Mouse (Mus musculus): ENCODE data around the gene Zfp609.

Gene Zfp609

DNA sequence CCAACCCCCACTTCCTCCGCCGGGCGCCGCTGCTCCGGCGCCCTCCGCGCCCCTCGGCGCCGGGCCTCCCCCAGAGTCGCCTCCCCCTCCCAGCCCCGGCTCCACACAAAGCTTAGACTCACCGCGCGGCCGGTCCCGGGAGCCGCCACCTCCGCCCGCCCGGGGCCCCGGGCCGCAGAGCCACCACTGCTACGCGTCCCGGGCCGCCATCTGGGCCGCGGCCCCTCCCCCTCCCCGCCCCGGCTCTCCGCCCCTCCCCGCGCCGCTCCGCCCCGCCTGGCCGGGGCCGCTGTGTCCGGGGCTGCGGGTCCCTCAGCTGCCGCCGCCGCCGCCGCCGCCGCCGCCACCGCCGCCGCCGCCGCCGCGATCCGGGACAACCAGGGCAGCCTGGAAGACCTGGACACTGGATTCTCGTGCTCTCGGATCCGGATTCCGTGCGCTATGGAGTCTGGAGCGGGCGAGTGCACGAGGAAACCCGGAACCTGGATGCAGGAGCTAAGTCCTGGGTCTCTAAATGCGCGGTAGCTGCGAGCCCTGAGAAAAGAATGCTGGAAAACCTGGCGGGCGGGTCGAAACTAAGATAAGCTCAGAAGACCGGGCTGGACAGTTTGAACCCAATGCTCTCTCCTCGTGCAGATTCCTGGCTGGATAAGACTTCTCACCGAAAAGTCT is at the start of gene Zfp609:
Gene Zfp609, minus strand, starts transcription at position 221 of the 672 bp plus-strand sequence.
- DNase-seq: peak; percentile 92

- peak; percentile 44 for DNase-seq
Observed at GRCm38 (mm10) chr9:65859656-65860055, 32.3 kb upstream of the Zfp609 start.

- DNase-seq: no peak
Observed at GRCm38 (mm10) chr9:65850203-65850602, 22.8 kb upstream of the Zfp609 start.

- no peak for DNase-seq
Observed at GRCm38 (mm10) chr9:65848154-65848553, 20.8 kb upstream of the Zfp609 start.

DNA sequence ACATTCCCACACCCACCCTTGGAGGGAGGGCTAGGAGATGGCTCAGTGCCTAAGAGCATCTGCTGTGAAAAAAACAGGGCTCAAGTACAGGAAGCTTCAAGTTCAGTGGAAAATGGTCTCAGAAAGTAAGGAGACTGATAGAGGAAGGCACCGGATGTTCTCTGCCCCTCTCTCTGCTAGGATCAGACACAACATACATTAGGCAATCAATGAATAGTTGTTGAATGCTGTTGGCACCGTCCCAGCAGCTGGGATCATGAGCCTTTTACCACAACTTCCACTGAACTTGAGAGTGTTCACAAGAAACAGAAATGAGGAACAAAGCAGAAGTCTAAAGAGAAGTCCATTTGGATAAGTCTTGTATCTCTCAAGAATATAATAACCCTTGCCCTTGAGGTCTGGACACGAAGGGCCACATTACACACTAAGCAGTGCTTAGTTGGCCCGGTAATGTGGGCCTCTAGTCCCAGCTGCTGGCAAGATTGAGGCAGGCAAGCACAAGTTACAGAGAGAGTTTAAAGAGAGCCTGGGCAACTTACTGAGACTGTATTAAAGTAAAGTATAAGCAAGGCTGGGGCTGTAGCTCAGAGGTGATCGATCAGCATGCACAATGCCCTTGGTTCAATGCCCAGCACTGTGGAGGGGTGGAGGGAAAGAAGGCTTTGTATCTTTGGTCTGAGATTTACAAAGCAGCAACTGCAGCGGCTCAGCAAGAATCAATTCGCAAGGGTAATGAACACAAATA is 17.2 kb upstream of the Zfp609 start:
- DNase-seq: no peak

DNA sequence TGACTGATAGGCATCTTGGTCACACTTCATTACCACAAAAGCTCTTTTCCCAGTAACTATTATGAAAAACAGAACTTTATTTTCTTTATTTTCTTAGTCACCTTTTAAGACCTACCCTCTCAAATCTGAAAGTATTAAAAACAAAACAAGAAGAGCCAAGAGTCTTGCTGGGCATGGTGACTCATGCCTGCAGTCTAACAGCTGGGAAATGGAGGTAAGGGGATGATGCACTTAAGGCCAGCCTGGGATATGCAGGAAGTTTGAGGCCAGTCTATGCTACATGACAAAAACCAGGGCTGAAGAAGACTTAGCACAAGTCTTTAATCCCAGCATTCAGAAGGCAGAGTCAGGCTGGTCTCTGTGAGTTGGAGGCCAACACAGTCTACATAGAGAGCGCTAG is 12.5 kb upstream of the Zfp609 start:
- no peak for DNase-seq

- DNase-seq: no peak
Observed at GRCm38 (mm10) chr9:65836916-65837315, 9.6 kb upstream of the Zfp609 start.

GRCm38 (mm10) chr9:65834628-65835354 is 7.4 kb upstream of the Zfp609 start:
- DNase-seq: no peak

GRCm38 (mm10) chr9:65833640-65834039 is 6.3 kb upstream of the Zfp609 start:
- no peak for DNase-seq

- DNase-seq: no peak
Observed at GRCm38 (mm10) chr9:65833230-65833629, 5.9 kb upstream of the Zfp609 start.

DNA sequence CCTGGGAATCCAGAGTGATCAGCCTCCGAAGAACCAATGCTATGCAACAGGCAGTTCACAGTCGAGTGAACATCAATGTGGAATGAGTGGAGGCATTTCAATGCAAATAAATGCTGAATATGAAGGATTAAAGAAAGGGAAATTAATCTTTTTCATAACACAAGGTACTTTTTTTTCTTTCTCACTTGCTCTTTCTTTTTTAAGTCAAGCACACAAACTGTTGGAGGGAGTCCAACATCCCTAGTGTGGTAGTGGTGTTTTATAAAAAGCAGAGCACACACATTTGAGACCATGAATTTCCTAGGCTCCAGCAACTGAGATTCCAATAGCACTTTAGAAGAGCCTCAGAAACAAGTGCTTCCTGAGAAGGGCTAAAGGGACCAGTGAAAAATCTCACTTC is 4.7 kb upstream of the Zfp609 start:
- DNase-seq: no peak

- no peak for DNase-seq
Observed at GRCm38 (mm10) chr9:65831164-65831563, 3.8 kb upstream of the Zfp609 start.

DNA sequence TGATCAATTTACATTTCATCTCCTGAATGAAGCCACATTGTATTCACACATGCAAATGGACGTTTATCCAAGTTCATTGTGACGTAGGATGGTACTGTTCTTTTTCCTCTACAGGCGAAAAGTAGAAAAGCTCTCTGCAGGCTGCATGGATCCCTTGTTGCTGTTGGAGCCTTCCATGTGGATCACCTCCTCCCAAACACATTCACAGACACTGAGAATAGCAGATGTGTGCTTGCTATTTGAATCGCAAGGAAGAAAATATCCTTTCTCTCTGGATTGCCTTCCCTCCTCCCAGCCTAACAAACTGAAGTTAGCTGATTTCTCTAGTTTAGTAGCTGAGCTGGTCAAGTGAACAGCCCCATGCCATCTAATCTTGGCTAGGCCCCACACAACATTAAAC is 2.9 kb upstream of the Zfp609 start:
- no peak for DNase-seq

DNA sequence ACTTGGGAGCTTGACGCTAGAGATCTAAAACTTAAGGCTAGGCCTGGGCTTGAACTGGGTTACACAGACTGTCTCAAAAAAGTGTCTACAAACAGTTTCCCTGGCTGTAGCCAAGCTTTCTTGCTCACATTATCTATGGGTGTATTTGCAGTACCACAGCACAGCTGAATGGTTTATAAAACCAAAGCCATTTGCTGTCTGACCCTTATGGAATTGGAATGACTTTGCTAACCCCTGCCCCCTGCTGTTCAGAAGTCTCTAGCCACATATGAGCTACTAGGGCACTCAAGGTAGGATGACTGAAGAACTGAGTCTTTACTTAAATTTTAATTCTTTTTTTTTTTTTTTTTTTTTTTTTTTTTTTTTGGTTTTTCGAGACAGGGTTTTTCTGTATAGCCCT is 2.0 kb upstream of the Zfp609 start:
- no peak for DNase-seq

GRCm38 (mm10) chr9:65828511-65828910 is 1.1 kb upstream of the Zfp609 start:
- no peak for DNase-seq

DNA sequence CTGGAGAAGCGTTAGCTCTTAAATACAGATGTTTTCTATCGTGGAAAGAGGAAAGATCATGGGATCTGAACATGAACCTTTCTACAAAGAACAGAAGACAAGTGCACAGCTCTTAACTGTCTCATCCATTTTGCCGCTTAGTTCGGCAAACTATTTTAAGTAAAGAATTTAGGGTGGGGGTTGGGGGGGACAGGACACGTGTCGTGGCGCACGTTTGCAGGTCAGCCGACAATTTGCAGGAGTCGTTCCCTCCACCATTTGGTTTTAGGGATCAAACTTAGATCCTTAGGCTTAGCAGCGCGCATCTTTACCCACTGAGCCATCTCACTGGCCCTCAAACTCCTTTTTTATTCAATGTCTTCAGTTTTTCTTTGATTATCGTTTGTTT is 646 bp upstream of the Zfp609 start:
- DNase-seq: no peak

DNA sequence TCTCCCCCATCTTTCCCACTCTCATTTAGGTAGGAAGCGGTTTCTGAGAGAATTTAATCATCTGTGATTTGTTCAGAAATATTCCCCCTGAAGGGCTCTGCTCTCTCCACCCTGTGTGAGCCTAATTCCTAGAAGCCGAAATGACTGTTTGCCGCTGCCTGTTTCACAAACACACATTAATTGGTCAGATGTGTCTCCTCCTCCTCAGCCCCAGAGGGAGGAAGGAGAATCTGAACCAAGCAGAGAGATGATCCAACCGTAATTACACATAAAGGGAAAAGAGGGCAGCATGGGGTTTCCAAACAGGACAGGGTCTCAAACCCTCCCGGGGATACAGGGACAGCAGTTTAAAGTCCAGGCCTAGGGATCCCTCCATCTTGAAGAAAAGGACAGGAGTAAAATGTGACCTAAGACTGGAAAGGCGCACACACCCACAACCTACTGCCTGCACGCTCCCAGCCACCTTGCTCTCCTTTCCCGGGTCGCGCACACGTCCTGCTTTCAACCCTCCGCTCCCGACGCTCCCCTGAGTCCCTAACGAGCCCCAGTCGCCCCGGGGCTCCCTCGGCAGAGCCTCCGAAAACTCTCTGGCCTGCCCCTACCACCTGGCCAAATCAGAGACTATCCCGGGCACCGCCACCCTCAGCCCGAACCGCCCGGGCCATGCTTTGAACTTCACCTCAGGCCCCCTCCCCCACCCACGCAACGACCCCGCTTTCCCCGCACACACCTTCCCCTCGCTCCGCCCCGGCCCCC is 598 bp downstream of the Zfp609 start:
- DNase-seq: peak; percentile 60

DNA sequence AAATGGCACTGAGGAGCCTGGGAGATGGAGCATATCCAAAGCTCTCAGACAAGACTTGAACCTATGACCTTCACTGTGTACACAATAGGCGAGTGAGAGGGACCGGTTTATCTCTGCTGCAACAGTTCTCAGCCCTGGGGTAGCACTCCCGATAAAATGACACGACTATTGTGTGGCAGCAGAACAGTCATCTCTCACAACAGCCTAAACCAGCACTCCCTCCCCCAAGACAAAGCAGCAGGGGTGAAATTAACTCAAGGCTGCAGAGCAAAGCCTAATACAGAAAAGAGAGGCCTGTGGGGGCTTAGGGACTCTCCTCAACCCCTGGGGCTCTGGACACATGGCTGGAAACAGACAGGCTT is 1.2 kb downstream of the Zfp609 start:
- peak; percentile 48 for DNase-seq

GRCm38 (mm10) chr9:65823716-65824462 is 3.5 kb downstream of the Zfp609 start:
- DNase-seq: no peak

- DNase-seq: no peak
Observed at GRCm38 (mm10) chr9:65822011-65822410, 5.4 kb downstream of the Zfp609 start.

DNA sequence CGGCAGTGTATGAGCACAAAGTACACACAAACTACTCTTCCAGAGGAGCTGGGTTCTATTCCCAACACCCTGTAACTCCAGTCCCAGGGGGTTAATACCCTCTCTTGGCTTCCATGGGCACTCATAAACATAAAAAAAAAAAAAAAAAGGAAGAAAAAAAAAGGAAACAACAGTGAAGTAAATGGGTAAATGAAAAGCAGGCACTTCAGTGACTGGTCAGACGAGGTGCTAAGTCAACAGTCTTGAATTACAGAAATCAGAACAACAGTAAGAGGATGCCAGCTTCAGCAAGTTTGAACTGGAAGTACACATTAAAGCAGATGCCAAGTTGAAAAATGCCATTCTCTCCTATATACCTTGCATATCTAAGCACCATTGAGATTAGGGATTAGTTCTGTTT is 7.1 kb downstream of the Zfp609 start:
- DNase-seq: no peak

DNA sequence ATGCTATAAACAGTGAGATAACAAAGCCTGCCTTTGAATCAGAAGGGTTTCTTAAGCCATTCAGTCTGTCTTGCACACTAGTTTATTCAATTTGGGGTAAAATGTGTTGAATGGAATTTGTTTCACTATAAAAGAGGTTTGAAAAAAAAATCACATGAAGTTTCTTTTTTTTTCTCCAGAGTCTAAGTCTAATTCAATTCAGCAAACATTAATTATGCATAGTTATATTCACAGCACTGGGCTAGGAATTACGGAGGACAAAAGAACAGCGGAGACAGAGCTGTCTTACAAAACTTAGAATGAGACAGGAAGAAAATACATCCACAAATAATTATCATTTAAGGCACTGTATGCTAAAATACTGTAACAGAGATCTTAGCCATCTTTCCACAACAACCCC is 9.0 kb downstream of the Zfp609 start:
- DNase-seq: no peak

DNA sequence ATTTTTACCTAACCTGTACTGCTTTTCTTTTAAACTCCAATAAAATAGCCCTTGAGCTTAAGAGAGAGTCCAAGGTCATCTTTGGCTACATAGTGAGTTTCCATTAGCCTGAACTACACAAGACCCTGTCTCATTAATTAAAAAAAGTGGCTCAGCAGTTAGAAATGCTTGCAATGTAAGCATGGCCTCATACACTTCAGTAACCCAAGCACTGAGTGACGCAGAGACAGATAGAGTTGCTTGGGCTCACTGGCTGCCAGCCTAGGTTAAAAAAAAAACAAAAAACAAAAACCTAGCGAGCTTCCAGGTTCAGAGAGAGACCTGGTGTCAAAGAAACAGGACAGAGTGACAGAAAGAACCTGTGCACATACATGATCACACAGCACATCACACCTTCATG is 14.5 kb downstream of the Zfp609 start:
- DNase-seq: no peak
